Mouse (Mus musculus) lung, adult 2 months (tissue): ENCODE measurements around the gene Myh10.

Experiments used
- CTCF ChIP-seq: fragments of 200-500 bp; IDR thresholded peaks from 2 replicates; pipeline ENCODE4 v1.5.1; 2011; ENCODE audit warnings: mild to moderate bottlenecking, low read length, control low read depth; ENCODE audit not compliant: insufficient read depth
- POLR2A ChIP-seq: fragments of 200-500 bp; IDR thresholded peaks from 2 replicates; pipeline ENCODE4 v1.6.1; 2011; ENCODE audit warnings: low read depth, mild to moderate bottlenecking, control low read depth, low read length, borderline replicate concordance; ENCODE audit errors: extremely low read depth

GRCm38 (mm10) chr11:68756456-68757348, 65.3 kb downstream of the Myh10 start:
- TF ChIP-seq CTCF (no peak), POLR2A (no peak)
